Mouse (Mus musculus): ENCODE measurements around the gene E030025P04Rik.

E030025P04Rik gene

DNA sequence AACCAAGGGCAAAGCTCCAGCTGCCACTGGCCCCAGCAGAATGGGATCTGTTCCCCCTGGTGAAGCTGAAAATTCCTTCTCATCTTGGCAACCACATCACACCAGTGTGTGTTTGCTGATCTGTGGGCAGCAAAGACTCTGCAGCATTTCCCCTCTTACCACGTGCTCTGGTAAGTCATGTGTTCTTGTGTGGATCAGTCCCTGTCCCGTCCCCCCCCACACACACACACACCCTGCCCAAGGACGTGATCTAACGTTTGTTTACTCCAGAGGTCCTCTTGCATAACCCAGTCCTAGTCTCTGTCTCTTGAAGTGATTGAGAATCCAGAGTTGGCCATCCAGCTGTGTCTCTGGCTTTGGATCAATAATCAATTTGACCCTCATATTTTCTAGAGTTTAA is at the start of gene E030025P04Rik:
Gene E030025P04Rik, minus strand, starts transcription at position 134 of the 400 bp plus-strand sequence.
- in situ Hi-C loops (cut with MboI, MseI) = no loop called here

DNA sequence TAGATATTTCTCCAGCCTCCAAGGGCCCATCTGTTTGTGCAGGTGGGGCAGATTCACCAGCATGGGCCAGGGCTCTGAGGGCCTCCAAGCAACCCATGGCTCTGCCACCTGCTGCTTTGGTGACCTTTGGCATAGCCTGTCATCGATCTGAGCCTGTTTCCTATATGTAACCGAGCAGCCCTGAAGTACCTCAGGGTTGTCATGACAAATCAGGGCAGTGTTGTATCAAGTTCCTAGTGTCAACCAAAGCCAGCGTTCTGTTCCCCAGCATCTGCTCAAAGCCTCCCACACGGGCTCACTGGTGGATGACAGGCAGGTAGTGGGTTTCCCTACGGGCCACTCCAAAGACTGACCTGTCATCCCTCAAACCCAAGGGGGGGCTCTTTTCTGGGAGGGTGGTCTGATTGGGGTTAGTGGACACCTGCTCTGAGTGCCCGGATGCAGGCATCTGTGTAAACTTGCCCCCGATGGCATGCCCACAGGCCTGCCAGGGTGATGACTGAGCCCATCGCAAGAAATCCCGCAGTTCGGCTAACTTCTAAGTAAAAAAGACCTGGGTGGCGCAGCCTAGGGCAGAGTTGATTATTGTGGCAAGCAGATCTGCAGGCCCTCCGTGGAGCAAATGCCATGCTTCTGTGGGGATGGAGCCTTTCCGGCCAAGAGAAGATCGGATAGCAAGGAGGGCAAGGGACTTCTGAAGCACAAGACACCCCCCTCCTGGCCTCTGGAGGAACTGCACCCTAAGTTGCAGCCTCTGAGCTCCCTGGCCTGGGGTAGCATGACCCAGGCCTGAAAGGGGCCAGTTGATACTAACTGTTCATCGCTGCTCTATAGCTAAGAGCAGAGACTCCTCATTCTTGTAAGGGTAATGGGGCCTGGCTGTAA is 48.7 kb upstream of the E030025P04Rik start:
- in situ Hi-C loops (cut with MboI, MseI) = no loop called here

DNA sequence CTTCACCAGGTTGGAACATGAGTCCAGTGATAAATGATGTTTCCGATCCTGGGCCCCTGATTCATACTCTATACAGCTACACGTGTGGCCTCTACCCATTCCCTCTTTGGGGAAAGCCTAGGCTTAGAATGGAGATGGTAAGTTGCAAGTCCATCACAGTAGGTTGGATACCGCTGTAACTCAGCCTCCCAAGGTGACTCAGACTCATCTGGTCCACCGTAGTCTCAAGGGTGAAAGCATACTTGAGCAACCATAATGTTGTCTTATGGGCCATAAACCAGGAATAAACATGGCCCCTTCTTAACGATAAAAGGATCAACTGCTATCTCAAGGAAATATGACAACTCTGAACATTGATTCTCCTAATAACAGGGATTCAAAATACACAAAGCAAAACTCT is 44.1 kb upstream of the E030025P04Rik start:
- in situ Hi-C loops (cut with MboI, MseI) = loop anchor here (10.0 kb wide), 1 partner anchor 733 kb away; no protein-coding TSS in a partner anchor

DNA sequence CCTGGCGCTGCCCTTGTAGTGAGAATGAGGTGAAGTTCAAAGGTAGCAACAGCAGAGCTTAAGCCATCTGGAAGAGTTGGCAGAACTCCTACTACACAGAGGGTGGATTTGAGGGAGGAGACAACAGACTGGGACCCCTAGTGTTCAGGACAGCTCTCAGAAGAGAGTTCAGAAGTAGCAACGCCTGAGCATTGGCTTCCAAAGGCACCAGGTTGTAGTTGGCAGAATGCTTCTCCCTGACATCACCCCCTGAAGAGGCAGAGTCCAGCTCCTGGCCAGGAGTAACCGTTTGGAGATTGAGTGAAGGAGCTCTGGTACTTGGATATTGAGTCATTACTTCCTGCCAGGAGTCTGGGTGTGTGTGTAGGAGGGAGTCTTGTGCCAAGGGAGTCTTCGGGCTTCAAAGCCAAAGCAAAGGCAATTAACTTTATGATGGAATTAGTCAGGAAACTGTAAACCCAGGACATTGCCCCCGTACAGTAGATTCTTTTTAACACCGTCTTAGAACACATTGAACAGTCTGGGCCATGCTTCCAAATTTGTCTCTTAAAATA is 43.5 kb upstream of the E030025P04Rik start:
- in situ Hi-C loops (cut with MboI, MseI) = loop anchor here (10.0 kb wide), 1 partner anchor 733 kb away; no protein-coding TSS in a partner anchor

DNA sequence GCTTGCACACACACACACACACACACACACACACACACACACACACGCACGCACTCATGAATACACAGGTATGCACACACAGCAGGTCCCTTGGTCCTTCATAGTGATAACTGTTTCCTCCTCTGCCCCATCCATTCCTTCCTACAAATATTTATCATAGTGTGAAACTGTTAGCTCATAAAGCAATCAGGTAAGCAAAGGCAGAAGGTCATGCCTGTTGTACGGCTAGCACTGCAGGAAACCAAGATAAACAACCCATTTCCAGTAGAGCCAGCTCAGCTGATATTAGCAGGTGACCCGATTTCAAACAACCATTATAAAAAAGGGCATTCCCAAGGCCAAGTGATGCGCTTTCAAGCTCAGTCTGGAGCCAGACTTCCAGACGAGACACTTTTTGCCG is 36.9 kb upstream of the E030025P04Rik start:
- in situ Hi-C loops (cut with MboI, MseI) = loop anchor here (10.0 kb wide), 1 partner anchor 726 kb away; no protein-coding TSS in a partner anchor

DNA sequence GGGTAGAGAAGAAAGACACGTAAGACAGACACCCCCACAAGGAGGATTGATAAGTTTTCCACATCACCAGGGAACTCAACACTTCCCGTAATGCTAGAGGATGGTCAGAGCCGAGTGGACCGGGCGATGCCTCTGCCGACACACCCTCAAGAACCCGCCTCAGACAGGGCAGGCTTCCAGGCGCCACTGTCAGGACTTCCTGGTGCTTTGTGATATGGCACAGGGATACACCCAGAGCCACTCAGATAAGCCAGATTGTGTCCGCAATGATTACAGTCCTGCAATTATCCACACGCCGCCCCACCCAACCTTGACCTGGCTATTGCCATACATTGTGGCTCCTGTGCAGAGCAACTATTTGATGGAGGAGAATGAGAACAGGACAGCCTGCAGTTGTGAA is 36.1 kb upstream of the E030025P04Rik start:
- in situ Hi-C loops (cut with MboI, MseI) = loop anchor here (10.0 kb wide), 1 partner anchor 725 kb away; no protein-coding TSS in a partner anchor

DNA sequence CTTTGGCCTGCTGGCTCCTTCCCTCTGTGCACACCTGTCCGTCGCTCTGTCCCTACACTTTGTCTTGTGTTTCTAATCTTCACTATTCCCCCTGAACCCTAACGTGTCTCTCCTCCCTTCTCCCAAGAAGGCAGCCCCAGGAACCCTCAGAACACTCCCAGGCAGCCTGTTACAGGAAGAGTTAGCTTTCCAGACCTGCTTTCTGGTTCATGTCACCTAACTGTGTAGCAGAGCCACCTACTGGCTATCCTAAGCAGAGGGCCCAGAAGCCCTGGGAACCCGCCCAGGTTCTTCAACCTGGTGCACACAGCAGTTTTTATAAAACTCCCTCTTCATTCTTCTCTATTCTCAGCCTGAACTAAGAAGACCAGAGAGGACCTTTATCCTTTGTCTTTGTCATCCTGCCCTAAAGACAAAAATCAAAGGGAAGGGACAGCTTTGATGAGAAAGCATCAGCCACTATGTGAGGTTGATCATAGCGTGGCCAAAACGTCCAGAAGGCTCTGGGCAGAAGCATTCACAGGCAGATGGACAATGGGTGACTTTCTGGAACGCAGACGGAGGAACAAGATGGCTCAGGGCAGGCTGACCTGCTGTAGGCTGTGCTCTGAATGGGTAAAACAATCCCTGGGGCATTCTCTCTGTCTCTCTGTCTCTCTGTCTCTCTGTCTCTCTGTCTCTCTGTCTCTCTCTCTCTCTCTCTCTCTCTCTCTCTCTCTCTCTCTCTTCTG is 34.8 kb upstream of the E030025P04Rik start:
- in situ Hi-C loops (cut with MboI, MseI) = no loop called here

DNA sequence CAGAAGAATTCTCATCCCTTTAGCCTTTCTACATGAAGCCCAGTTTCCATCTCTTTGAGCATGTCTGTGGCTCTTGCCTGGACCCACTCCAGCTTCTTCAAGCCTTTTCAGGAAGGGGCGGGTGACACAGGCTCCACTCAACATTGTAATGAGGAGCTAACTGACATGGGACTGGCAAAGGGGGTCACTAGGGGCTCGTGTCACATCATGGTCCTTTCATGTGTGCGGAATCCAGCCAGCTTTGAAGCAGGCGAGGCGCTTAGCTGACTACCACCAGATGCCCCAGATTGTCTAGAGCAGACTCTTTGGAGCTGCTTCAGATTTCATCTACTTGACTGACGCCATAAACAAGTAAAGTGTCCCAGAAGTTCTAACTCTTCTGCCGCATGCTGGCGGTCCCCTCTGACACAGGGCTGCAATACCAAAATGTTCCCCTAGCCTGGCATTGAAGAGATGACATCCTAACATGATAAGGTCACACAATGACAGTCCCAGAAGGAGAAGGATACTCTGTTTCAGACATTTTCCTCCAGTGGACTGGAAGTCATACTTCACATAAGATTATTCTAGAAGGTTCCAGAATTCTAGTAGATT is 31.3 kb upstream of the E030025P04Rik start:
- in situ Hi-C loops (cut with MboI, MseI) = no loop called here

DNA sequence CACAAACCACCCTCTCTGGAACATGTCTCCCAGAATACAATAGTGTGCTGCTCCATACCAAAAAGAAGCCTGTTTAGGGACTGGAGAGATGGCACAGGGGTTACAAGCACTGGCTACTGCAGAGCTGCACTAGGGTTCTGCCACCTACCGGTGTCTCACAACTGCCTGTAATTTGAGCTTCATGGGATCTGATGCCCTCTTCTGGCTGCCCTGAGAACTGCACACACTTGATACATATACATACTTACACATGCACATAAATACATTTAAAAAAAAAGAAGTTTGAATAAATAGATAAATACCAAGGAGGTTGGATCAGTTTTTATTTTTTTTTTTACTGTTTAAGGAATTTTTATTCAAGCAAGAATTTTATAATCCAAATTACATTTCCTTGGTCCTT is 28.1 kb upstream of the E030025P04Rik start:
- in situ Hi-C loops (cut with MboI, MseI) = no loop called here

DNA sequence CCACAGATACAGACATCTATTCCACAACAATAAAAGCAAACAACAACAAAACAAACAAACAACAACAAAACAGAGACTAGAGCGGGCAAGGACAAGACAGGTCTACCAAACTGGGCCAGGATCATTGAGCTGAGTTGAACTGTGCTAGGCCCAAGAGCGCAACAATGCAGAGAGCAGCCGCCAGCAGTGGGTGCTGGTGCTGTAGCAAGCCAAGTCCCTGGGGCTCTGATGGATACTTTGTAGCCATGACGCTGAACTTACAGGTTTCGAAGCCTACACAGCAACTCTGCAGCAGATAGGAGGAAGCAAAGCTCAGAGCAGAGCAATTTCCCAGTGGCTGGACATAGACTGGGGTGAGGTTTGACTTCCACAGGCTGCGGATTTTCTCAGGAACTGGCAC is 26.6 kb upstream of the E030025P04Rik start:
- in situ Hi-C loops (cut with MboI, MseI) = no loop called here

DNA sequence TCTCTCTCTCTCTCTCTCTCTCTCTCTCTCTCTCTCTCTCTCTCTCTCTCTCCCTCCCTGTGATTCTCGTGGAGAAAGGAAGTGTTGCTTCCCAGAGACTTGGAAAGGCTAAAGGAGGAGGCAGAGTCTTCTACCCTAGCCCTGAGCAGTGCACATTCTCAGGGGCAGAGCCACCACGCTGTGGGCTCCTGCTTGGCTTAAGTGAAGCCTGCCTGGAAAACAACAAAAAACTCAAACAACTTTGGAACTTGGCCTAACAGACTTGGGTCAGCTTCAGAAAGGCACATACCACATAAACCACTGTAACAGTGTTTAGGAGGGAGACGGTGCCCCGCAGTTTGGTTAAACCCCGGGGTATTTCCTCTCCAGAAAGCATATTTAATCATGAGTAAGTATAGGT is 13.5 kb upstream of the E030025P04Rik start:
- in situ Hi-C loops (cut with MboI, MseI) = no loop called here

DNA sequence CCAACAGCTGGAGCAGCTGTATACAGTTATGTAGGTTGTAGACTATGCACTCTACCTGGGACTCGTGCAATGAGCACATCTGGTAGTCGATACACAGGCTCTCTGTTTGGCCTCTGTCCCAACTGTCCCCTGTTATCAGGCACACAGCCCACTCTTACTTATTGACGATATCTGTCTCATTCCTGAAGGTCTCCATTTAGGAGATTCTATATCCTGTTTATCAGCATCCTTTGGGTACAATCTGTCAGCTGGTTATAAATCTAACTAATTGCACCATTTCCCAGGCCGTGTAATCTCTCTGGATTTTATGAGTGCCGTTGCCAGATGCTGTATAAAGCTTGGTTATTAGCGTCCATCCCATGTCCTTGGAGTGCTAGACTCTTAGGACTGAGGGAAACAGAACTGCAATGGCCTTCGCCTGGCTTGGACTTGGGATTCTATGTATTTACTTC is 747 bp upstream of the E030025P04Rik start:
- in situ Hi-C loops (cut with MboI, MseI) = no loop called here

DNA sequence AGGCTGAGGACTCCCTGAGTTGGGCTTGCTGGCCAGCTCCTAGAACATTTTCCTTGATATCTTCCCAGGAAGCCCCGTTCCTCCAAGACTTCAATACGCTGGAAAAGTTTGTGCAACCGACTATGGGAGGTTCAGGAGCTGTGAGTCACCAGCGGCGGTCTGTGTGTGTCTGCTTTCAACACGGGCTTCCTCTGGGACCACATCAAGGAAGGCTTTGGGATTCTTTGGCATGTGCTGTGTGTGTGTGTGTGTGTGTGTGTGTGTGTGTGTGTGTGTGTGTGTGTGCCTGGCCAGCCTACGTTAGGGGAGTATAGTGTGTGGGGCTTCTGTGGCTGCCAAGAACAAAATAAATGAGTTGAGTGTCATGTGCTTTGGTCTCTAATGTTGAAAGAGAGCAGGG is 17.7 kb downstream of the E030025P04Rik start:
- in situ Hi-C loops (cut with MboI, MseI) = no loop called here

DNA sequence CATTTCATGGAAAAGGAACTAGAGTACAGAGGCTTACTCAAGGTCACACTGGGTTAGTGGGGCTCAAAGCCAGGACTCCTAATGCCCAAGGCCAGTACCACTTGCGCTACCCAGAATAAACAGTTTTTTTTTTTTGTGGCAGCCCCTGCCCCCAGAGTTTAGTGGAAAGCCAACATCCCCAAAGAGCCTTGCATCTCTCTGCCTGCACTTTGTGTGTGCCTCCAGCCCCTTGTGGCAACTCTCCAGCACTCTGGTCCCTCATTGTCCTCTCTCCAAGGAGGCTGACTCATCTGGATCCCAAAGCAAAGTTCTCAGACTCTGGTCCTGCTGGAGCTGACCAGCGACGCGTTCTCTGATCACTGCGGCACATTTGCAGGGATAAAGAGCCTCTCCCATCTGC is 18.7 kb downstream of the E030025P04Rik start:
- in situ Hi-C loops (cut with MboI, MseI) = no loop called here

DNA sequence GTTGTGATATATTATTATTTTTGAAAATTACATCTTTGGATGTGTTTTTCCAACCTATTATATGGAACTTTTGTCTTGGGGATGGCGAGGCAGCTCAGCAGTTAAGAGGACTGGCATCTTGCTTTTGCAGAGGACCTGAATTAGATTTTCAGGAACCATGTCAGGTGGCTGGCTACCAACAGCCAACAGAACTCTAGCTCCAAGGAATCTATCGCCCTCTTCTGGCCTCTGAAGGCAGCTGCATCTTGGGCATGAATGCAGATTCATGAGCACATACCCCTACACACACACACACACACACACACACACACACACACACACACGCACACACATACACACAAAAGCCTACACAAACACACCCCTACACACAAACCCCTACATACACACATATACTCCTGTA is 19.9 kb downstream of the E030025P04Rik start:
- in situ Hi-C loops (cut with MboI, MseI) = no loop called here

DNA sequence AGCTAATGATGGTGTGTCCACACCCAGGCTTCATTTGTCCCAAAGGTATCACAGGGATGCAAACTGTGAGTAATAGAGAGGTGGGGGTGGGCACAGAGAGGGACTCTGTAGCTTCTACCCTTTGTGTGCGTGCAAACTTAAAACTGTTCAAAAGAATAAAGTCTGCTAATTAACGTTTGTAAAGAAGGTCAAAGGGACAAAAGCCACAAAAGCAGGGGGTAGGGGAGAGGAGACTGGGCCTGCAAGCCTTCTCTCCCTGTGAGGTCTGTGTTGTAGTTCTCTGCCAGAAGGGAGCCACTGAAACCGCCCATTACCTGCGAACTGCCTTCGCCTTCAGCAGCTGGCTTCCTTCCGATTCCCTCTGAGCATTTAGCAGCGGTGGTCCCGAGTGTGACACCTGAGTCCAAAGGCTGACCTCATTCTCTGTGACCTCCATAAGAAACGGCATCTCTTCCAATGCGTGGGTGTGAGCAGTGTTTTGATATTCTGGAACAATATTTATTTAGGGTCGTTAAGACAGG is 34.3 kb downstream of the E030025P04Rik start:
- in situ Hi-C loops (cut with MboI, MseI) = no loop called here

DNA sequence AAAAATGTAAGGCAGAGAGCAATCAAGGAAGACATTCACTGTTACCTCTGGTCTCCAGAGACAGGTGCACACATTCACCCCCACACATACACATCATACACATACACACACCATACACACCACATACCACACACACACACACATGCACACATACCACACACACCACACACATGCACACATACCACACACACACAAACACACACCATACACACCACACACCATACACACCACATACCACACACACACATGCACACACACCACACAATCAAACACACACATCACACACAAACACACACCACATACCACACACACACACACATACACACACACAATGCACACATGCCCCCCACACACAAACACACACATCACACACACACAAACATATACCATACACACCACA is 35.1 kb downstream of the E030025P04Rik start:
- in situ Hi-C loops (cut with MboI, MseI) = no loop called here

DNA sequence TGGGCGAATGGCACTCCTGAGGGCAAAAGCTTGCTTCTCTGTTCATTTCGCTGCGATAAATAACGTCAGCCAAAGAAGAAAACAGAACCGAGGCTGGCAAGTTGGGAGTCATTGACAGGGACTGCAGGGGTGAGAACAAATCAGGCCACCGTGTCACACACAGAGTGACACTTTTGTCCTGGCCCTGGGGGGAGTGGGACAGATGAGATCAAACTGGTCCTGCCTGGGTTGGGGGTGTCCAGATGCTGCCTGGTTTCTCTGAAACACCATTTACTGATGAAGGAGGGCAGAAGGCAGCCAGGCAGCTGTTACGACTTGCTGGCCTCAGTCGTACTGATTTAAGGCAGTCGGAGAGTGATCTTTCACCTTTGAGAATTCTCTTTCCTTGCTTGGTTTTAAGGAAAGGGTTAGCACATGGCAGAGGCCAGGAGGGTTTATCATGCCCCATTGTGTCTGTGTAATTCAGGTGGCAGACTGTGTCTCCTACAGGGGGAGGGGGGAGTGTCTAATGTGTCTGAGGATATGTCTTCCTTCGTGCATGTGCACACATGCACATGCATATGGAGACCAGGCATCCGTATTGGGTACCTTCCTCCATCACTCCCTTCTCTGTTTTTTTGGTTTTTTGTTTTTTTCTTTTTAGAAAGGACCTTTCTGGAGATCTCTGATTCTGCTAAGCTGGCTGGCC is 36.5 kb downstream of the E030025P04Rik start:
- in situ Hi-C loops (cut with MboI, MseI) = no loop called here

DNA sequence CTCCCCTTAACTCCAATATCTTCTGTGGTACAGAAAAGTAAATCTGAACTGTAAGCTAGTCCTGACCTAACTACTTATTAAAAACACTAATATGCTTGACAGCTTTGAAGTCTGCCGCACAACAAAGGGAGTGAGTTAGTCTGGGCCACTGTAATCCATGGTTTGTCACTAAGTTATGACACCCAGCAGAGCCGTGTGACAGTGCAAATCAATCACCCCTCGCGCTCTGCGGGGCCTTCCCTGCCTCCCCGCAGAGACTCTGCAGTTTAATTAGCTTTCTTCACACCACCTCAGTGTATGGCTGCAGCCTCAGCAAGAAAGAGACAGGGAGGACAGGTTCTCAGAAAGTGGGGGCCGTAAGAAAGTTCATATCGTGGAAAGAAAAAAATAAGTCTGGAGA is 37.4 kb downstream of the E030025P04Rik start:
- in situ Hi-C loops (cut with MboI, MseI) = no loop called here

DNA sequence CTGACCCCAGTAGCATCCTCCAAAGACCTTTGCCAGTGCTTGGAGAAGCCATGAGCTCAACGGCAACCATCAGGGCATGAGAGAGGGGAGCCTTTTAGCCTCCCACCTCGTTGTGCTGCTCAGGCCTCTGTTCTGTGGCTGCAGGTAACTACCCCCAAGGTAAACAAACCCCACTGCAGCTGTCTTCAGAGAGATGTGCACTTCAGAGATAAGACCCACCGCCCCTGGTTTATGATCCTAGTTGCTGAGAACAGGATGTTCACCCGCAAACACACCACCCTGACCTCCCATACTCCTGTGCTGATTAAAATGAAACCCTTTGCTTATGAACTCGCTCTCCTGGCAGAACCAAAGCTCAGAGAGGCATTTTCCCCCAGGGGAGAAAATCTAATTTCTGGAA is 38.0 kb downstream of the E030025P04Rik start:
- in situ Hi-C loops (cut with MboI, MseI) = no loop called here

DNA sequence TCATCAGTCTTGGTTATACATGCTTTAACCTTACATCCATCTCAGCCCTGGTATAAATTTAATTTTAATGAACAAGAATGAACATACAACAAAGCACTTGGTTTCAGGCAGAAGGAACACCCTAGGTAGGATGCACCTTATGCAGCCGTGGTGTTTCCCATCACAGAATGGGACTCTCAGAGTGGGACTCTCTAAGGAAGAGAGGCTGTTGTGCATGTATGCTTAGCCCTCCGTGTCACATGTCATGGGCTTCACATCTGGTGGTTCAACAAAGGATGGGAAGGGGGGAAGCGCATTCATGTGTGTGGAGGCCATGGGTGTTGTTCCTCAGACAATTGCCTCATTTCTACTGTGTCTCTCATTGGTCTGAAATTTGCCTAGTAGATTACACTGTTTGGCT is 40.8 kb downstream of the E030025P04Rik start:
- in situ Hi-C loops (cut with MboI, MseI) = no loop called here

All from regulatory T cell (primary cell).